Mouse (Mus musculus): ENCODE results near the gene Gpatch2. TPM values are rescaled to one million over a fixed set of nuclear protein-coding genes. Genes with fewer than 3 reads are reported as not detected.

The Gpatch2 gene
- polyA plus RNA-seq, 1 experiment from 2014 or later, result 23.5 TPM

DNA sequence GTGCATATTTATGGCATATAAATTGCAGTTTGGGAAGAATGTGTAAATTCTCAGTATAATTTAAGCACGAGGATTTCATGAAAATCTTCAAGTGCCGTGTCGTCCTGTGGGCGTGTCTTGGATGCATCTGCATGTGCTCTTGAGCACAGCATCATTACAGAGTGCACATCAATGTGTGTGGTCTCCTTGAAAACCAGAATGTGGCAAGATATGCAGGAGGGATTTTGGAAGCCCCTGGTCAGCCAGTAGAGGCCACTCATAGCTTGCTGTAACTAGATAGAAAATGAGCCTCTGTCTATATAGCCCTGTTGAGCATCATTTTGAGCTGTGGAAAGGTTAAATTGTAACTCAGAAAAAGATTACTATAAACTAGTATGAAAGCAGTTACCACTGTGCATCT is 83.9 kb downstream of the Gpatch2 start:
- Histone ChIP-seq H3K27ac (ENCODE audit: low read length) (no peak overlapping the region), H3K36me3 (ENCODE audit: control insufficient read depth, insufficient read depth, low read length) (no peaks in the 10 kb centered on the region), H3K4me2 (replicated peaks; ENCODE audit: low read depth, low read length) (no peak overlapping the region), H3K4me3 (ENCODE audit: low read depth, low read length) (no peak overlapping the region), H3K4me1 (ENCODE audit: control insufficient read depth, insufficient read depth, low read length) (peaks cover 4% of the 10 kb centered on the region; the same call in 1 of the 2 replicates), H3K9ac (replicated peaks; ENCODE audit: low read depth, low read length) (no peak overlapping the region), H3K27me3 (ENCODE audit: control insufficient read depth, insufficient read depth, low read length) (no peaks in the 10 kb centered on the region), H3K9me3 (ENCODE audit: control insufficient read depth, low read depth, low read length) (no peaks in the 10 kb centered on the region)
- WGBS, result 44% methylated on average over 4 of the region's 4 CpGs
- no peak for ATAC-seq (ENCODE audit: insufficient number of reproducible peaks, insufficient read depth, low FRiP score, low read depth)

DNA sequence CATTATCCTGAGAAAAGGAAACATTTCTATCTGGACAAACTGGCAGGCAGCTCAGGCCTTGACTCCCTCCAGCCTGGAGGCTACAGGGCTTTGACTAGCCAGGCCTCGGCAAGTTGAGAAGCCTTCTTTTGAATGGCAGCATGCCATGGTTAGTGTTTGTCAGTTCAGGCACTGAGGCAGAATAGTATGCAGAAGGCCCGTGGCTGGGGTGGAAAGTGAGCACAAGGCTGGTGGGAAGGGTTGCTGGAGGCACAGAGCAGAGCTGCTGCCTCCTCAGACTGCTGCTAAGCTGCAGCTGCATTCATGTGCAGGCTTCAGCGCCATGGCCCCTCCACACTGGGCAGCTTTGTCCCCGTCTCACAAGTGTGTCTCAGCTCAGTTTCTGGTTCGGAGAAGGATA is 85.3 kb downstream of the Gpatch2 start:
- Histone ChIP-seq H3K9ac (replicated peaks; ENCODE audit: low read depth, low read length) (no peak overlapping the region), H3K27ac (ENCODE audit: low read length) (no peak overlapping the region), H3K36me3 (ENCODE audit: control insufficient read depth, insufficient read depth, low read length) (no peaks in the 10 kb centered on the region), H3K4me3 (ENCODE audit: low read depth, low read length) (no peak overlapping the region), H3K4me2 (replicated peaks; ENCODE audit: low read depth, low read length) (no peak overlapping the region), H3K9me3 (ENCODE audit: control insufficient read depth, low read depth, low read length) (no peaks in the 10 kb centered on the region), H3K4me1 (ENCODE audit: control insufficient read depth, insufficient read depth, low read length) (peaks cover 4% of the 10 kb centered on the region; the same call in 1 of the 2 replicates), H3K27me3 (ENCODE audit: control insufficient read depth, insufficient read depth, low read length) (no peaks in the 10 kb centered on the region)
- WGBS, result 46% methylated on average over 5 of the region's 5 CpGs
- ATAC-seq (ENCODE audit: insufficient number of reproducible peaks, insufficient read depth, low FRiP score, low read depth), result no peak

DNA sequence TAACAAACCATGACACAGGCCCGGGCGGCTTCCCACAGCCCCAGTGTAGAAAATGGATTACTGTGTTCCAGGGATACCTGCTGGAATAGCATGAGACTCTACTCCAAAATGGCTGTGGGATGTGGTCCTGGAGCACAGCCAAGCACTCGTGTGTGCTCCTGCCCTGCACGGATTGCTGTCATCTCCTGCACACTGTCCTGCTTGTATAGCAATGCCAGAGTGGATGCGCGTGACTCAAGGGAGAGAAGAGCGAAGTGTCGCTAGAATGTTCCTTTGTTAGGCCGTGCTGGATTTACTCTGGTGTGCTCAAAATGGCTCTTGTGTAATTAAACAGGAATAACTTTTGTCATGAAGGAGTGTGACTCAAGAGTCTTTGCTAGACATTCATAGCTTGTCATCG is 87.9 kb downstream of the Gpatch2 start:
- no peaks in the 10 kb centered on the region for H3K36me3 ChIP-seq (ENCODE audit: control insufficient read depth, insufficient read depth, low read length)
- H3K4me1 ChIP-seq (ENCODE audit: control insufficient read depth, insufficient read depth, low read length), result peaks cover 4% of the 10 kb centered on the region; the same call in 1 of the 2 replicates
- H3K4me3 ChIP-seq (ENCODE audit: low read depth, low read length), result no peak overlapping the region
- no peaks in the 10 kb centered on the region for H3K27me3 ChIP-seq (ENCODE audit: control insufficient read depth, insufficient read depth, low read length)
- WGBS, result 82% methylated on average over 10 of the region's 10 CpGs
- no peak overlapping the region for H3K9ac ChIP-seq (replicated peaks; ENCODE audit: low read depth, low read length)
- no peak overlapping the region for H3K27ac ChIP-seq (ENCODE audit: low read length)
- no peak overlapping the region for H3K4me2 ChIP-seq (replicated peaks; ENCODE audit: low read depth, low read length)
- no peaks in the 10 kb centered on the region for H3K9me3 ChIP-seq (ENCODE audit: control insufficient read depth, low read depth, low read length)
- ATAC-seq (ENCODE audit: insufficient number of reproducible peaks, insufficient read depth, low FRiP score, low read depth), result no peak

DNA sequence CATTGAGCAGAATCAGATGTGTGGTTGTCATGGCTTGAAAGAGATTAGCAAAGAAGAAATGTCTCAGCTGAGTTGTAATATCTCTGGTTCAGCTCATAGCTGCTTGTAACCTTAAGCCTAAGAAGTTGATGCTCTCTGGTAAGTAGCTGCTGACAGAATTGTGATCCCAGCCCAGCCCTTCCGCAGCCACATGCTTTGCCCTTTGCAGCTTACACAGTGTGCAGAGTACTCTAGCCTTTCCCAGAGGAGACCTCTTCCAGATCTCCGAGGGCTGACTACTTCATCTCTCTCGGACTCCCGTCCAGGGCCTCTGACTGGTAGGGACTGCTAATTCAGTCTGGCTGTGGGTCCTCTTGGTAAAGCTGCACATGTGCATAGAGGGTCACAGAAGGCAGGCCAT is 92.0 kb downstream of the Gpatch2 start:
- H3K4me2 ChIP-seq (replicated peaks; ENCODE audit: low read depth, low read length), result no peak overlapping the region
- WGBS, result 91% methylated on average over 4 of the region's 4 CpGs
- no peaks in the 10 kb centered on the region for H3K27me3 ChIP-seq (ENCODE audit: control insufficient read depth, insufficient read depth, low read length)
- H3K4me1 ChIP-seq (ENCODE audit: control insufficient read depth, insufficient read depth, low read length), result no peaks in the 10 kb centered on the region
- no peak for ATAC-seq (ENCODE audit: insufficient number of reproducible peaks, insufficient read depth, low FRiP score, low read depth)
- no peak overlapping the region for H3K27ac ChIP-seq (ENCODE audit: low read length)
- no peak overlapping the region for H3K9ac ChIP-seq (replicated peaks; ENCODE audit: low read depth, low read length)
- H3K9me3 ChIP-seq (ENCODE audit: control insufficient read depth, low read depth, low read length), result no peaks in the 10 kb centered on the region
- H3K4me3 ChIP-seq (ENCODE audit: low read depth, low read length), result no peak overlapping the region
- no peaks in the 10 kb centered on the region for H3K36me3 ChIP-seq (ENCODE audit: control insufficient read depth, insufficient read depth, low read length)

DNA sequence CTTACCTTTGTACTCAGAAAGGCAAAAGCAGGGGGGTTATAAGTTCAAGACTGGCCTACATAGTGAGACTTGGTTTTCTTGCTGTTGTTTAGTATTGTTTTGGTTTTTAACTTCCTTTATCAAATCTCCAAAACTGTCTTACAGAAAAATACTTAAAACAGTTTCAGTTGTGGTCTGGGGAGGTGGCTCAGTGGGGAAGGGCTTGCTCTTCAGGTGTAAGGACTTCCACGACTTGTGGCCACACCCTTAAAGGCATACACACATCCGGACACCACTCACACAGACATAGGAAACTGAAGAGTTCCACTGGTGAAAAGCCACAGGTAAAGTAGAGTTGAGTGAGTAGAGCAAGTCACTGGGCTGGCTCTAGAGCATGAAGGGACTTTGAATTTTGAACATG is 93.2 kb downstream of the Gpatch2 start:
- Histone ChIP-seq H3K4me2 (replicated peaks; ENCODE audit: low read depth, low read length) (no peak overlapping the region), H3K27me3 (ENCODE audit: control insufficient read depth, insufficient read depth, low read length) (no peaks in the 10 kb centered on the region), H3K4me3 (ENCODE audit: low read depth, low read length) (no peak overlapping the region), H3K36me3 (ENCODE audit: control insufficient read depth, insufficient read depth, low read length) (no peaks in the 10 kb centered on the region), H3K27ac (ENCODE audit: low read length) (no peak overlapping the region), H3K4me1 (ENCODE audit: control insufficient read depth, insufficient read depth, low read length) (no peaks in the 10 kb centered on the region), H3K9me3 (ENCODE audit: control insufficient read depth, low read depth, low read length) (no peaks in the 10 kb centered on the region), H3K9ac (replicated peaks; ENCODE audit: low read depth, low read length) (no peak overlapping the region)
- 84% methylated on average over 2 of the region's 2 CpGs for WGBS
- no peak for ATAC-seq (ENCODE audit: insufficient number of reproducible peaks, insufficient read depth, low FRiP score, low read depth)

DNA sequence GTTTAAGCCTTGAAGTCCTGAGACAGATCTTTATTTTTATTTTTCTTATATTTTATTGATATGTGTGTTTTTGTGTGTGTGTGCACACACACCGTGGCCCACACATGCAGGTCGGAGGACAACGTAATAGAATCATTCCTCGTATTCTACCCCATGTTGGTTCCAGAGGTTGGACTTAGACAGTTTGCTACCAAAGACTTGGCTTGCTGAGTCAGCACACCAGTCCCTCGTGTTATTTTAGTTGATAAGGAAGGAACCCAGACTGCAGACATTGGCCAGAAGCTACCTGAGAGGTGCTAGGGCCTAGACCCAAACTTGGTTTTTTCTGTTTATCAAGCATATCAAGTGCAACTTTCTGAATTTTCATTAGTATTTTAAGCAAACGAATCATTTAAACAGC is 95.8 kb downstream of the Gpatch2 start:
- 88% methylated on average over 6 of the region's 6 CpGs for WGBS
- no peak overlapping the region for H3K4me2 ChIP-seq (replicated peaks; ENCODE audit: low read depth, low read length)
- no peaks in the 10 kb centered on the region for H3K4me1 ChIP-seq (ENCODE audit: control insufficient read depth, insufficient read depth, low read length)
- H3K4me3 ChIP-seq (ENCODE audit: low read depth, low read length), result no peak overlapping the region
- no peak overlapping the region for H3K27ac ChIP-seq (ENCODE audit: low read length)
- H3K9ac ChIP-seq (replicated peaks; ENCODE audit: low read depth, low read length), result no peak overlapping the region
- H3K9me3 ChIP-seq (ENCODE audit: control insufficient read depth, low read depth, low read length), result no peaks in the 10 kb centered on the region
- no peaks in the 10 kb centered on the region for H3K36me3 ChIP-seq (ENCODE audit: control insufficient read depth, insufficient read depth, low read length)
- no peaks in the 10 kb centered on the region for H3K27me3 ChIP-seq (ENCODE audit: control insufficient read depth, insufficient read depth, low read length)
- no peak for ATAC-seq (ENCODE audit: insufficient number of reproducible peaks, insufficient read depth, low FRiP score, low read depth)

DNA sequence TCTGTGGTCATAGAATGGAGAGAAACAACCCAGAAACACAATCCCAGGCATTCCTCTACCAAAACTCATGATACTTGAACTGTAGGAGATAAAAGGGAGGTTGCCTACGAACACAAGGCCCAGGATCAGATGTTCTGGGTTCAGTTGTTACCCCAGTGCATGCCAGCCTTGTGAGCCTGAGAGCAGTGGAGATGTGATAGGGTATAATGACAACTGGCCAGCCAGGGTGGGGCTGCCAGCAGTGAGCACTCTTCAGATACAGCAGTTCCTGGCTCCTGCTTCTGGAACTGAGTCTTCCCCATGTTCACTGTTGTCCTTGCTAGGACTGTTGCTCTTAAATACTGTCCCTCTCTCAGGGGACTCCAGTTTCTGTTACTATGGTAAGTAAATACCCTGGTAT is 98.0 kb downstream of the Gpatch2 start:
- no peaks in the 10 kb centered on the region for H3K27me3 ChIP-seq (ENCODE audit: control insufficient read depth, insufficient read depth, low read length)
- WGBS, result 69% methylated on average over 1 of the region's 1 CpGs
- no peak for ATAC-seq (ENCODE audit: insufficient number of reproducible peaks, insufficient read depth, low FRiP score, low read depth)
- no peak overlapping the region for H3K27ac ChIP-seq (ENCODE audit: low read length)
- no peak overlapping the region for H3K4me3 ChIP-seq (ENCODE audit: low read depth, low read length)
- no peaks in the 10 kb centered on the region for H3K4me1 ChIP-seq (ENCODE audit: control insufficient read depth, insufficient read depth, low read length)
- no peaks in the 10 kb centered on the region for H3K36me3 ChIP-seq (ENCODE audit: control insufficient read depth, insufficient read depth, low read length)
- no peak overlapping the region for H3K9ac ChIP-seq (replicated peaks; ENCODE audit: low read depth, low read length)
- no peak overlapping the region for H3K4me2 ChIP-seq (replicated peaks; ENCODE audit: low read depth, low read length)
- no peaks in the 10 kb centered on the region for H3K9me3 ChIP-seq (ENCODE audit: control insufficient read depth, low read depth, low read length)

DNA sequence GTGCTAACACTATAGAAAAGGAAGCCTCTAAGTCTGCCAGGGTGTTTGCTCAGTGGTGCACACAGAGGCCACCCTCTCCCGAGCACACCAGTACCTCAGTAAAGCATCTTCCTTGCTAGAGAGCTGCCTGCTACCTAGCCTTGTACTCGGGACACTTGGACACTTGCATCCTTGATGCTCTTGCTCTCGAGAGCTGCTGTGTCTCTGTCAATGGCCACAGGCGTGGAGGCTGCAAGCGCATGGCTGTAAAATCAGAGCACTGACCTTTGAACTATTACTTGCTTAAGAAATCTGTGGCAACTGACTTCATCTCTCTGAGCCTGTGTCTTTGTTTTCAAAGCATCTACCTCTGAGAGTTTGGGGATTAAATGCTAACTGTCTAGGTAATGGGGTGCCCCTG is 98.5 kb downstream of the Gpatch2 start:
- Histone ChIP-seq H3K4me3 (ENCODE audit: low read depth, low read length) (no peak overlapping the region), H3K27ac (ENCODE audit: low read length) (no peak overlapping the region), H3K9ac (replicated peaks; ENCODE audit: low read depth, low read length) (no peak overlapping the region), H3K27me3 (ENCODE audit: control insufficient read depth, insufficient read depth, low read length) (no peaks in the 10 kb centered on the region), H3K9me3 (ENCODE audit: control insufficient read depth, low read depth, low read length) (no peaks in the 10 kb centered on the region), H3K4me2 (replicated peaks; ENCODE audit: low read depth, low read length) (no peak overlapping the region), H3K4me1 (ENCODE audit: control insufficient read depth, insufficient read depth, low read length) (no peaks in the 10 kb centered on the region), H3K36me3 (ENCODE audit: control insufficient read depth, insufficient read depth, low read length) (no peaks in the 10 kb centered on the region)
- 75% methylated on average over 5 of the region's 5 CpGs for WGBS
- no peak for ATAC-seq (ENCODE audit: insufficient number of reproducible peaks, insufficient read depth, low FRiP score, low read depth)

DNA sequence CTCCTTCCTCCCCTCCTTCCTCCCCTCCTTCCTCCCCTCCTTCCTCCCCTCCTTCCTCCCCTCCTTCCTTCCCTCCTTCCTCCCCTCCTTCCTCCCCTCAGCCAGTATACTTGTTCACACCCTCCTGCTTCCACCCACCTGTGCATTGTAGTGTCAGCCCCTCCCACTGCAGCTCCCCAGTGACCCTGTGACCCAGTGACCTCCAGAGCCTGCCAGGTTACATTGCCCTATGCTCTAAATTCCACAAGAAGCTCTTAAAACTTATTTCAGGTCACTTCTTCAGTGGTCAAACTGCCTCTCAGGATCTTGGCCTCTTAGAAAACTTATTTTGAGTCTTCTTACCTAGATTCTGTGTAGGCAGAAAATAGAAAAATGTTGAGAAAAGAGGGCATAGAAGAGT is 99.2 kb downstream of the Gpatch2 start:
- H3K27ac ChIP-seq (ENCODE audit: low read length), result no peak overlapping the region
- no peak for ATAC-seq (ENCODE audit: insufficient number of reproducible peaks, insufficient read depth, low FRiP score, low read depth)
- no peaks in the 10 kb centered on the region for H3K9me3 ChIP-seq (ENCODE audit: control insufficient read depth, low read depth, low read length)
- H3K4me2 ChIP-seq (replicated peaks; ENCODE audit: low read depth, low read length), result no peak overlapping the region
- H3K36me3 ChIP-seq (ENCODE audit: control insufficient read depth, insufficient read depth, low read length), result no peaks in the 10 kb centered on the region
- H3K4me1 ChIP-seq (ENCODE audit: control insufficient read depth, insufficient read depth, low read length), result no peaks in the 10 kb centered on the region
- H3K4me3 ChIP-seq (ENCODE audit: low read depth, low read length), result no peak overlapping the region
- H3K27me3 ChIP-seq (ENCODE audit: control insufficient read depth, insufficient read depth, low read length), result no peaks in the 10 kb centered on the region
- H3K9ac ChIP-seq (replicated peaks; ENCODE audit: low read depth, low read length), result no peak overlapping the region
